9 mouse cellular contexts compared by ENCODE assay signal in genomic region chr17:70169831-70170230, GRCm38 (mm10).
"Had no signal": no experiment of that assay in that cellular context is flagged by ENCODE, and none has a peak within 500 bp of the region (broad histone marks: within the 10 kb centered on the region; RNA-seq: fewer than 3 reads in every experiment).

No protein-coding gene starts in this region.

- DNase-seq: lung, adult 18-20 months; lung, embryonic 14.5 days; lung, postnatal 10 days; lung, postnatal 4 days; midbrain, embryonic 14.5 days; thymus, adult 18-20 months; thymus, postnatal 14 days; thymus, postnatal 36 days had no signal

- ATAC-seq: midbrain, embryonic 16.5 days had no signal
